Mouse (Mus musculus) duodenum, adult 2 months (tissue): Measurements from ENCODE around the gene Htra3. TPM values are rescaled to one million over a fixed set of nuclear protein-coding genes. Genes with fewer than 3 reads are reported as not detected.

ENCODE experiments used
- polyA plus RNA-seq: library from polyadenylated mRNA; depleted of rRNA; stranded (reverse); fragments of >200 nt; gene quantifications from 2 replicates; pipeline ENCODE4 v1.2.3, GENCODE M21; 2012; ENCODE audit warnings: low replicate concordance; rRNA removed

Htra3 gene
- 53.2 and 92.0 TPM in 2 replicates for polyA plus RNA-seq

DNA sequence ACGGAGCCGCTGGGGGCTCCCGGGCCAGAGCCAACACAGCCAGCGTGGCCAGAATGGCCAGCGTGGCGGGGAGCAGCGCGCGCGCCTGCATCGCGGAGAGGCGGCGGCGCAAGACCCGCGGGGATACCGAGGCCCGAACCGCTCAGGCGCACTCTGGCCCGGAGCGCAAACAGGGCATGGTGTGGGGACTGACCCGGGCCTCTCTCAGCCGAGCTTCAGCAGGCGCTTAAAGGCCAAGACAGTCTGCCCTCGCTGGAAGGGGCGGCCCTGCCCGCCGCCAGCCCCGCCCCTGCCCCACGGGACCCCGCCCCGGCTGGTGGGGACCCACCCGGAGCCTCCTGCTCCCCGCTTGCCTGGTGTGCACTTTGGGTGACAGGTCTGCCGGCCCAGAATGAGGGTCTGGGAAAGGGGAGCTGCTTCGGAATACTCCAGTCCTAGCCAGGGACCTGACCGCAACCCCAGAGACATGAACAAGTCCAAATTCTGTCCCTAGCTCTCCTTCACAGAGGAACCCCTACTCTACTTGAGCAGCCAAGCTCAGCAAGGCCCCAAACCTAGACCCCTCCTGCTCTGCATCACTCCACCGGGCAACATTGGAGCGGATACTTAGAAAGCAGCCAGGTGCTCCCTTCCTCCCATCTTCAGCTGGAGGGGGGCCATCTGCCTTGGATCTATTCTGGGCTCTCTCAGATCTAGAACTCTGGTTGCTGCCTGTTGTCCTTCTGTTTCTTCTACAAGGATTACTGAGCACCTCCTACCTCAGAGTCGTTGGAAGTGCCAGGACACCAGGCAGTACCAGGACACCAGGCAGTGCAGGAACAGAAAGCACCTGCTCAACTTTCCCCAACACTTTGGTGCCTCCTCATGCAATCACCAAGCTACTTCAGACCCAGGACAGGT lies at the start of gene Htra3:
TSS of gene Htra3 (minus strand) at position 527 of the 900 bp plus-strand sequence.

Other genes with a start within 250 kb of the Htra3 start
- gene Cpz, start 154.1 kb downstream of the Htra3 start, polyA plus RNA-seq, result 1.3 and 1.8 TPM in 2 replicates
- 2.8 and 3.1 TPM in 2 replicates for gene Trmt44, start 104.7 kb downstream of the Htra3 start, polyA plus RNA-seq
- 32.5 and 33.7 TPM in 2 replicates for gene Acox3, start 96.7 kb downstream of the Htra3 start, polyA plus RNA-seq
- gene Sh3tc1, start 60.2 kb upstream of the Htra3 start, polyA plus RNA-seq, result 4.7 and 6.3 TPM in 2 replicates
- gene Ablim2, start 78.1 kb upstream of the Htra3 start, polyA plus RNA-seq, result 4.1 and 9.2 TPM in 2 replicates
- 2.4 and 4.3 TPM in 2 replicates for gene Afap1, start 213.5 kb upstream of the Htra3 start, polyA plus RNA-seq